Mouse (Mus musculus) layer of hippocampus, postnatal 10 days (tissue): ENCODE results near the gene Ndrg3. TPM values are rescaled to one million over a fixed set of nuclear protein-coding genes. Genes with fewer than 3 reads are reported as not detected.
"Not testable (repeated sequence)": the region's sequence is repeated elsewhere in the genome, so short reads cannot be mapped to it uniquely, and the experiment has no call there.

Experiments
- DNase-seq, 2 experiments: peaks; one replicate each; pipeline ENCODE4 v3.0.0; 2021; ENCODE audit warnings: low spot score in 2 of 2
- total RNA-seq, 2 experiments: library from RNA; stranded (reverse); gene quantifications; 2 replicates each; pipeline ENCODE4 v1.2.3; 2021

Gene Ndrg3
- total RNA-seq, 2 experiments from 2014 or later = 360 to 416 TPM

DNA sequence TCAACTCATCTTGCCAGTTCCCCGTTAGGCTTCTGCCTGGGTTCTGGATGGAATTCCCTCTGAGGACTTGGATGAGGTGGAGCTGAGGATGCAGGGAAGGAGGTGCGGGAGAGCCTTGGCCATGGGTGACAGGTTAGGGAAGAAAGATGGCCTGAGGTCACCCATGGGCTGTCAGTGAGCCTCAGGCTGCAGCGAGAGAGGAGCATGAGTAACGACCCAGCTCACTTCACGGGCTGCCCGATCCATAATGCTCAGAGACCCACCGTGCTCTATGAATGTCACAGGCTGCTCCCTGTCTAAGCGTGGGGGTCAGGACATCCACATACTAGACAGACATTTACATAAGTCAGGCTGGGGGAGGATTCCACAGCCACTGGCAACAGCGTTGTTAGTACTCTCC, 50.3 kb downstream of the Ndrg3 start:
- DNase-seq = peak in 1 of 2 experiments; percentile 21

DNA sequence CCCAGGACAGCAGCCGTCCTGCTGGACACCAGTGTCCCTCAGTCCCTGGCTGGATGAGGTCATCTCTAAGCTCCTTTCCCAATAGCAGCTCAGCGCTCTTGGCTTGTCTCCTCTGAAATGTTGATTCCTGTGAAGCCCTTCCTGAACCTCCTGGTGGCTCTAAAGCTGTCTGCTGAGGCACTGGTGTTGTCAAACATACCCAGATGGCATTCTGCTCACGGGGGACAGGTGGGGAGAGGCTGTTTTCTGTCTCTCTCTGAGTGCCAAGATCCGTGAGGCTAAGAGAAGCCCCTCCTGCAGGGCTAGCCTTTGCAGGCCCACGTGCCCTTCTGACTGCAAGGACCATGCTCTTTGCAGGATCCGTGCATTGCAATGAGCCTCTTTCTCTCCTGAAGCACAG, 51.9 kb downstream of the Ndrg3 start:
- DNase-seq = not testable (repeated sequence)

DNA sequence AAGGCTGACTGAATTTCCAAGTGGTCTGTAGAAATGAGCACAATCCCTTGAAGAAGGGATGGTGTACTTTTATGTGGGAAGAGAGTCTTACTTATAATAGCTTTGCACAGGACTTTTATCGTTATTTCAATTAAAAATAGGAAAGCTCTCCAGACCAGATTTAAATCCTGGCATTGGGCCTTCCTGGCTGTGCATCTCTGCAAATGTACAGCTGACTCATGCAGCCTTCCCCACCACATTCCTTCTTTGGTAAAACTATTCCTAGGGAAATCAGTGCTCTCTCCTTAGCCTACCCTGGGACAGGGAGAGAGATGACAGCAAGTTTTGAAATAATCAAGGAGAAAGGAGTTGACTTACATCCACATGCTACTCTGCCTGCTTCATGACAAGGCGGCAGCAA, 54.1 kb downstream of the Ndrg3 start:
- DNase-seq = no peak

DNA sequence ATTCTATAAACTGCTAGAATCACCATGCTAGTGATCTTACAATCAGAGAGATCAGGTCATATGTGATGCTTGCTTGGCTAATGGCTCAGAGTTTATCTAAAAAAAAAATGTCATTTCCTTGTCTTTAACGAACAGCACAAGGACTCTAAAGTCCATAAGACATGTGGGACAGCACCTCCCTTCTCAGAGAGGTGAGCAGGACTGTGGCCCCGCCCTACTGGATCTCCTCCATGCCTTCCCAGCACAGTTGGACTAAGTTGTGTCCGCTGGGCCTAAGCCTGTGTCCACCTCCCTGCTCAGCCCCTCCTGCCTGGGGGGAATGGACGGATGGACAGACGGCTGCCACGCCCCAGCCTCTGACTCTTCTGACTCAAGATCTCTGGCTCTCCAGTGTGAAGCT, 56.9 kb downstream of the Ndrg3 start:
- DNase-seq = no peak

DNA sequence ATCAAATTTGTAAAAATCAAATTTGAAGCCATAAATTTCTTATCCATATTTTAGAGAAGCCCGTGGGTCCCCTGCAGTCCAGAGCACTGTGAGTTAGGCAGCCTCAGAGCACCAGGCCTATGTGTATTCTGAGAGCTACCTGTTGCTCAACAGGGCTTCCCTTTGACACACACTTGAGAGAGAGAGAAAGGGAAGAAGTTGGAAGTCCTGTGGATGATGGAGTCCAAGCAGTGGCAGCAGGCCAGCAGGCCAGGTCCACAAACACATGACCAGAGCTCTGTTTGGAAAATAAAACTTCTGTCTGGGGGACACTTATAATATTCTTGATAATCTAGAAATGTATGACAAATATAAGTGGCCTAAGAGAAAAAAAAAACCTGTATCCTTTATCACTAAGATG, 58.4 kb downstream of the Ndrg3 start:
- DNase-seq = no peak

DNA sequence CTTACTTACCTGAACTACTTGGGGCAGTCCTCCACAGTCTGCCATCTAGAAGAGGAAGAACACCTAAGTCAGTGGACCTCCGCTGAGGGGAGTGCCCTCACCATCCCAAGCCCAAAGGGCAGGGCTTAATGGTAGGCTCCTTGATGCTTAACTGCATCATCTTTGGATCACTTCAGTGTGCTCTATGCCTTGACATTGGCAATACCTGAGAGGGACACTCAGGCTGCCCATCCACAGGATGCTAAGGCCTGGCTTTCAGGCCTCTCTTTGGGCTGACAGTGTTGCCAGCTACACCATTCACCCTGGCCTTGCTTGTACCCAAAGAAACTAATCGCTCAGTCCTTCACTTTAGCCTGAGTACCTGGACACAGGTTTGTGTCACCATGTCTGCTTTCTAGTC, 60.4 kb downstream of the Ndrg3 start:
- DNase-seq = no peak

DNA sequence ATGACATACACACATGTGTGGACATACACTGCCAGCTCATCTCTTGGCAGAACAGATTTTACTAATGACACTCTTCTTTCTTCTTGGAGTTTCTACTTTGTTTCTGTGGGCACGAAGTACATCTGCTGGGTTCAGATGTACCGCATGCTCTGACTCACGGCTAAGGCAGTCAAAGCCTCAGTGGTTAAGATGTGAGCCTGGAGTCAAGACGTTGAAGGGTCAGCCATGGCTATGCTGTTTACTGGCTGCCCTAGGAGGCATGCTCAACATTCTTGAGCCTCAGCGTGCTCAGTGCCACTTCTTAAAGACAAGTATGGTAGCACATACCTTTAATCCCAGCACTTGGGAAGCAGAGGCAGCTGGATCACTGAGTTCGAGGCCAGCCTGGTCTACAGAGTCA, 61.3 kb downstream of the Ndrg3 start:
- DNase-seq = no peak

GRCm38 (mm10) chr2:156929519-156930120, 62.2 kb downstream of the Ndrg3 start:
- DNase-seq = no peak

DNA sequence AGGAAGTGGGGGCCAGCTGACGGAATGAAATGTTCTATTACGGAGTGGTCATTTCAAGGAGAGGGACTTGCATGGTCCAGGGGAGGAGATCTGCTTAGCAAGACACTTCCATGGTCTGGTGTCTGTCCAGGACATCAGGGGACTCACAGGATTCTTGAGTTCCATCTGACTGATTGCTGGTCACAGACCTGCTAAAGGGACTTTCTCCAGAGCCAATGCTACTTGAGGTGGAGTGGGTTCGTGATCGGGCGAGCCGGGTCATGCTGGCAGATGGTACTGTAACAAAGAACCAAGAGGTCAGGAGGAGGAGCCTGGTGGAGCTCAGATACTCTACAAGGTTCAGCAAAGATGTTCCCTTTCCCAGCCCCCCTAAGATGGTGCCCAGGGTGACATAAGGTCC, 63.2 kb downstream of the Ndrg3 start:
- no peak for DNase-seq

DNA sequence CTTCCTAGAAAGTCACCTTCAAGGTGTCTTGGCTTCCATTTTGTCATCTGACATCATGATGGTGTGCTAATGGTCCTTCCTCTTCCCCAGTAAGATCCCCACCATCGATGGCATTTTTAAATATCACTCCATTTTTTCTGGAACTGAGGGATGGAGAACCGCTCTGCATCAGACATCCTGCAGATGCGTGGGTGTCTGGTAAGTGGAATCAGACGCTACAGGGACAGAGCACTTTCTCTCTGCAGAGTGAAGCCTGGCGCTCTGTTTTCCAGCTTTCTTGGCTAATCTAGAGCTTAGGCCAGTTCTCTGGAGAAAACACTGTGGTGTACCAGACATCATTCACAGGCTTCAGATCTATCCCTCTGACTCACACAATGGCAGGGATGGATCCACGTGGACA, 64.2 kb downstream of the Ndrg3 start:
- no peak for DNase-seq

GRCm38 (mm10) chr2:156925611-156926010, 66.2 kb downstream of the Ndrg3 start:
- not testable (repeated sequence) for DNase-seq

GRCm38 (mm10) chr2:156925075-156925474, 66.8 kb downstream of the Ndrg3 start:
- not testable (repeated sequence) for DNase-seq

GRCm38 (mm10) chr2:156924210-156924898, 67.5 kb downstream of the Ndrg3 start:
- DNase-seq = no peak

- DNase-seq = no peak
Observed at GRCm38 (mm10) chr2:156923057-156923456, 68.8 kb downstream of the Ndrg3 start.

DNA sequence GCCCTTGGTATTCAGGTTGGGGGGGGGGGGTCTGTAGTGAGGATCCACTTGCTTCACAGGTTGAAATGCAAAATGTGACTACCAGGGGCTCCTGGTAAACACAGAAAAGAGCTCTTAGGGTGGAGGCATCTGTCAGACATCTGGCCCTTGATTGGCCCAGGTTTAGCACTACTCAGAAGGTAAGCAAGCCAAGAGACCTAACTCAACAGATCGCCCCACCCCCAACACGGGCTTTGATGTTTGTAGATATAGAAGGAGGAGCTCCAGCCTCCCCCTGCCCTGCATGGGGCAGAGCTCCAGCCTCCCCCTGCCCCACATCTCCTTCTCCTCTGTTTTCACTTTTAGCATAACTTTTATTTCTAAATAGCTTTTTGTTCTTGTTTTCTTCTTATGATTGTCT, 72.1 kb downstream of the Ndrg3 start:
- DNase-seq = no peak

DNA sequence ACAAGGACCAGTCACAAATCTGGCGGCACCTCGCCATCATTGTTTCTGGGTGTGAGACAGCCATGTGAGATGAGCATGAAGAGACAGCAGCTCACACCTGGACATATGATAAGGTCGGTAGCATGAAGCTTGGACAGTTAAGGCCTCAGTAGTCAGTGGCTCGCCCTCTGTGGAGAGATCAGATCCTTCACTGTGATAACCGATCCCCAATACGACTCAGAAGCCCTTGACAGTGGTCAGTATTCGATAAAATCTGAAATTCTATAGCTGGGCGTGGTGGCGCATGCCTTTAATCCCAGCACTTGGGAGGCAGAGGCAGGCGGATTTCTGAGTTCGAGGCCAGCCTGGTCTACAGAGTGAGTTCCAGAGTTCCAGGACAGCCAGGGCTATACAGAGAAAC, 72.7 kb downstream of the Ndrg3 start:
- not testable (repeated sequence) for DNase-seq

DNA sequence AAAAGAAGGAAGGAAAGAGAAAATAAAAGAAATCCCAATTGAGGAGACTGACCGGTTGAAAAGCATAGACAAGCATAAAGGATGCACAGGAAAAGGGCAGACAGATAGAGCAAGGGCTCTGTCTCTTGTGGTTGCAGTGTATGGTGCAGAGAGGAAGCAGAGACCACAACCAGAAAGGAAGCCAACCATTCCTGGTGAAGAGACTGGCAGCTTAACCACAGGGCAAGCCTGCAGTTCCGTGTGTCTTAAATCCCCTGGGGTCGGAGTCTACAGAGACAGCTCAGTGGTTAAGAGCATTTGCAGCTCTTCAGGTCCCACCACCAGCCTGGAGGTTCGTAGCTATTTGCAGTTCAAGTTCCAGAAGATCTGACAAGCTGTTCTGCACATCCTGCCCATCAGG, 73.3 kb downstream of the Ndrg3 start:
- no peak for DNase-seq

DNA sequence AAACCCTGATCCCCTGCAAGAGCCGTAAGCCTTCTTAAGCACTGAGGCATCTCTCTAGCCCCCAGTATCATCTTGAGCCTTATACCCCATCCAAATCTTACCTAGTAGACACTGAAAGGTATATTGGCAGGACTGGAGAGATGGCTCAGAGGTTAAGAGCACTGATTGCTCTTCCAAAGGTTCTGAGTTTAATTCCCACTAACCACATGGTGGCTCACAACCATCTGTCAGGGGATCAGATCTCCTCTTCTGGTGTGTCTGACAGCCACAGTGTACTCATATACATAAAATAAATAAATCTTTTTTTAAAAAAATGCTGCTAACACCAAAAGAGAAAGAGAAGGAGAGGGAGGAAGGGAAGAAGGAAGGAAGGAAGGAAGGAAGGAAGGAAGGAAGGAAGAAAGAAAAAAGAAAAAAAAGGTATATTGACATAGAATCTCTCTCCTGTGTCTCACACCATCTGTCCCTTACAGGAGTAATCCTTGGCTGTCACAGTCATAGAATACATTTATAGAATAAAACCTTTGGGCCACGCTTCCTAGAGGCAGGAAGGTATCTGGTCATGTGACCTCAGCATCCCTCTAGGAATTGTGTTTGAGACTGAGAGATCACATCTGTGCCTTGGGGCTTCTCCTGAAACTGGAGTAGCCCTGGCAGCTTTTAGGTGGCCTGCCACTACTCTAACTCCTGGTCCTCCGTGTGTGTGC, 75.3 kb downstream of the Ndrg3 start:
- DNase-seq = no peak

- no peak for DNase-seq
Observed at GRCm38 (mm10) chr2:156915559-156915958, 76.3 kb downstream of the Ndrg3 start.

GRCm38 (mm10) chr2:156913191-156913590, 78.7 kb downstream of the Ndrg3 start:
- DNase-seq = no peak

- DNase-seq = not testable (repeated sequence)
Observed at GRCm38 (mm10) chr2:156905931-156906330, 85.9 kb downstream of the Ndrg3 start.

DNA sequence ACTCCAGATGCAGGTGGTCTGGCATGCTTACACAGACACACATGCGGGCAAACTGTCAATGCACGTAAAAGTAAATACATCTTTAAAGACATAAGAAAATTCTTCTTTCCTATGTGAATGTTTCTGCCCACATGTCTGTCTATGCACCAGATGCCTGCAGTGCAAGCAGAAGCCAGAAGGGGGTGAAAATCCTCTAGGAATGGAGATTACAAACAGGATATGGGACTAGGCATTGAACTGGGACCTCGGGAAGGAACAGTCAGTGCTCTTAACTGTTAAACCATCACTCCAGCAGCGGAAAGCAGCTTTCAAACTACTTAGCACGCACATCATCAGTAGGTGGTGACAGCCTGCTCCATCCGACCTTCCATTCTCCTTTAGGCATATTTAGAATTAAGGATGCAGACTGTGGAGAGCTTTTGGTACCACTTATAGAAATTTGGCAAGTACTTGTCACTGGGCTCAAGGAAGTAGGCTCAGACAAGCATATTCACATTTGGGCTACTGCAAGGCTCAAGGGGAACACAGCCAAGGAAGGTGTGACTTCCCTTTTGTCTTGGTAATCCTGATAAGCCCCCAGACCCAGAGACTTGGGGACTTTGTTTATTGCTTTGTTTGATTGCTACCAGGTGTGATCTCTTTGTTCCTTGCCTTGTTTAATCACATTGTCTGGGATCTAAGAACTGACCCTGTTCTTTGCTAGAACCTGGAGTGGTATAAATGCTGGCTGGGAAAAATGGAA, 86.7 kb downstream of the Ndrg3 start:
- DNase-seq = peak; percentile 83 to 84
